Mouse (Mus musculus): ENCODE data around the gene Wdr25.

Gene Wdr25

DNA sequence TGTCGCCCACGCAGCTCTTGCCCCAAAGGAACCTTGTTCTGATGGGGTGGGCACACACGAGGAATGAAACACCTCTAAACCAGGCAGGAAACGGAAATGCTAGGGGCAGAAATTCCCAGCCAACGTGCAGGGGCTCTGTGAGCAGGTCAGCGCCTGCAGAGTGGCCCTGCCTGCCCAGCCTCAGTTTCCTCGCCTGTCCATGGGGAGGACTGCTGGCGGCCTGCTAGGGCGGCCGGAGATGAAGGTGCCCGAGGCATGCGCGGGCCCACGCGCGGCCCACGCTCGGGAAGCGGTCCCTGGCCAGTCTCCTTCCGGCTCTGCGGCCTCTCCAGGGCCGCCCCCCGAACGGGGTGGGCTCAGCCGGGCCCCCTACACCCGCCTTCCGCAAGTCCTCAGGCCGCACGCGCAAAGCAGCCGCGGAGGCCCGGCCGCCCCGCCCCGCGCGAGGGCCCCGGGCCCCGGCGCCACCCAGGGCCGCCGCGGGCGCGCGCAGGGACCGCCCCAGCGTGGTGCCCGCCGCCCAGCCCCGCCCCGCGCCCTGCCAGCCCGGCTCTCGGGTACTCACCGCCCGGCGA lies 174.2 kb downstream of the Wdr25 start:
- peak; percentile 31 to 42 for DNase-seq (ENCODE audit: low spot score in 2 of 2)

DNA sequence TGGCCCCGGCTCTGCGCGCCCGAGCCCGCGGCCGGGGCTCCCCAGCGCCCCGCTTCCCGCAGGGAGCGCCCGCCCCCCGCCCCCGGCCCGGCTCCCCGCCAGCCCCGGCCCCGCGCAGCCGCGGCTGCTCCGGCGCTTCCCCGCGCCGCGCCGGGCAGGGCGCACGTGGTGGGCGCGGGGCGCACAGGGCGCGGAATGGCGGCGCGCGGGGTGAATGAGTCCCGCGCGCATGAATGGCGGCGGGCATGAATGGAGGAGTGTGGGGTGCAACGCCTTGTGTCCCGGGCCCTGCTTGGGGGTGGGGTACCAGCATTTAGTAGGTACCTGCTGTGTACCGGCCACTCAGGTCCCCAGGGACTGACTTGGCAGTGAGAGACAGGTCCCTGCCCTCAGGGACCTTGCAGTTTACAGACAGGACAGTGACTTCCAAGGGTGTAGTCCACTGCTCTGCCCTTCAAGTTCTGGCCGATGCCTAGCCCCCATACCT lies 174.8 kb downstream of the Wdr25 start, which contains the start of gene Begain:
TSS of gene Begain (minus strand) at position 51 of the 487 bp plus-strand sequence.
- no peak for DNase-seq (ENCODE audit: low spot score in 2 of 2)

DNA sequence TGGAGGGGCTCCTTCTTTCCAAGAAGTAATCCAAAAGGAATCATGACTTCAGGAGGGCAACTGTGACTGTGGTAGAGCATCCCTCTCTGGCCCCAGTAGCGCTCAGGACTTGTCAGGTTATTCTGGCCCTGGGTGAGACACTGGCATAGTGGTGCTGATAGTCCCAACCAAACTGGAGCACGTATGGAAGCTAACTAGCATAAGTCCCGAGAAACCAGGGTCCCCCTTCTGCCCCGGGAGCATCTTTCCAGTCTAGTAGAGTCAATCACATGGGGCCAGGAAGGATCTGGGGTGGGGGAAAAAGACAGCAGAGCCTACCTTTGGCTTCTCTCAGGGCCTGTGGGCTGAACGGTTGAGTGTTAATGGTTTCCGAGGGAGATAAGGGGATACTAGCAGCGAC lies 175.3 kb downstream of the Wdr25 start:
- DNase-seq (ENCODE audit: low spot score in 2 of 2), result no peak

DNA sequence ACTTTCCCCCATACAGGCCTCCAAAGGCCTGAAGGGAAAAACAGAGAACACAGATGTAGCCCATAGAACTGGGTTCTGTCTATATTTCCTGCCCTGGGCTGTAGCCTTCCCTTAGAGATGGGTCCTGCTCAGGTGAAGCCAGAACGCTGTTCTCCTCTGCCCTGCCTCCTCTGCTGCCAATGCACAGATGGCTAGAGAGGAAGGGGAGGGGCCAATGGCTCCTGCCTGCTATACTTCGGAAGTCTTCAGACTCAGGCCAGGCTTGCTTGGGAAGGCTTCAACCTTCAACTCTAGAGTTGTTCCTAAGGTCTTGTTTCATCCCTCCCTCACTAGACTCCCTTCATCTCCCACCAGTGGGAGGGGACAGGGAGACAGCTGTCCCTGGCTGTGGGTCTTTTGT lies 176.3 kb downstream of the Wdr25 start:
- DNase-seq (ENCODE audit: low spot score in 2 of 2), result no peak

DNA sequence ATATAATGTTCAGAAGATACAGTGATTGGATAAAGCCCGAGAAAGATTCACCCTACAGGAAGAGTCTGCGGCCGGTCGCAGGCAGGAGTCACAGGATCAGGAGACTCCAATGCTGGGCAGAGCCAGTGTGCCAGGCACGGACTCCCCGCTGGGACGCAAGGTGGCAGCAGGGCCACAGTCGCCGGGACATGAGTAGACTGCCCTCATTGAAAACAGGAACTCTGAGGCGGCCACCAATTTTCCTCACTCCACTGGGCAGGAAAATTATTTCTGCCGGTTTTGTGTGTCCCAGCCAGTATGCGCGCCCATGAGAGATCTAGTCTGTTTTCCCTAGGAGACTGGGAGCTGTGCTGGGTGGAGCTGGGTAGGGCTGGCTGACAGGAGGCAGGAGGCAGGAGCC lies 177.8 kb downstream of the Wdr25 start:
- no peak for DNase-seq (ENCODE audit: low spot score in 2 of 2)

DNA sequence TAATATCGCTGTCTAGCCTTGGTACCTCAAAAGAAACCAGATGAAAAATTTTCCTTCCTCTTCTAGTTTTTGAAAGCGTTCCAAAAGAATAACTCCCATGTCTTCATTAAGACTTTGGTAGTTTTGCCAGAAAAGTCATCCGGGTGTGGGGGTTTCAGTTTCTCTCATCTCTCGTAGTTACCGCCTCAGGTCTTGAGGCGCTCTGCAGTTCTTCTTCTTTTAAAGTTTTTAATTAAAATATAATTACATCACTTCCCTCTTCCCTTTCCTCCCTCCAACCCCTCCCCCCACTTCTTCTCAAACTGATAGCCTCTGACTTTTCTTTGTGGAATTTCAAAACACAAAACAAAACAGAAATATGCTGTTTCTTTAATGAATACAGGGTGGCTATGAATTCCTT lies 180.7 kb downstream of the Wdr25 start:
- DNase-seq (ENCODE audit: low spot score in 2 of 2), result no peak

DNA sequence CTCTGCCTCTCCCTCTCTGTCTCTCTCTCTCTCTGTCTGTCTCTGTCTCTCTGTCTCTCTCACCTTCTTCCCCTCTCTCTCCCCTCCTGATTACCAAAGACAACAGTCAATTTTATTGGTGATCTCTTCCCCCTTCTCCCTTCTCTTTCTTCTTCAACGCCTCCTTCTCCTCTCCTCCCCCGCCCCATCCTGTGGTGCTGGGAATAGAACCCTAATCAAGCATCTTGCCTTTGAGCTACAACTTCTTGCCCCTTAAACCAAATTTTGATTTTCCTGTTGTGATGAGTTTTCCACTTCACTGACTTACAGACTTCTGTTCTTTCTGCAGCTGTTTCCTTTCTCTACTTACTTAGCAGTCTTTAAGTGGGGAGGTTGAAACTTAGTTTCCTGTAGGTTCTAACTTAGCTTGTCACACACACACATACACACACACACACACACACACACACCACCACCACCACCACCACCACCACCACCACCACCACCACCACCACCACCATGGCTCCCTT lies 181.4 kb downstream of the Wdr25 start:
- DNase-seq (ENCODE audit: low spot score in 2 of 2), result no peak

DNA sequence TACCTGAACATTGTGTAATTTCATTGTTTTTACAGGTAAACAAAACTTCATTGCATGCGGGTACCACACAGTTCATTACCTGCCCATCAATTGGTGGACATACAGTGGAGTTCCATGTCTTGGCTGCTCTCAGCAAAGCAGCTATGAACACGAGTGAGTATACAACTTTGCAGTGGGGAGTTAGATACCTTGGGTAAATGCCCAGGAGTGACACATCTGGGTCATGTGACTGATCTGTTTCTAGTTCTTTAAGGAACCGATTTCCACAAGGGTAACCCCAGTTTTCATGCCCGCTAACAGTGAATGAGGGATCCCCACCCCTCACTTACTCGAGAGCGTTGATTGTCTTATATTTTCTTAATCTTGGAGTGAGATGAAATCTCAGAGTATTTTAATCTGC lies 183.6 kb downstream of the Wdr25 start:
- DNase-seq (ENCODE audit: low spot score in 2 of 2), result no peak

Measured in right cerebral cortex, adult 2 months (tissue).